Mouse (Mus musculus): ENCODE results near the gene Nde1. TPM values are rescaled to one million over a fixed set of nuclear protein-coding genes. Genes with fewer than 3 reads are reported as not detected.

Nde1 gene
- polyA plus RNA-seq, 1 experiment from 2014 or later: 50.6 TPM

MicroRNA genes within 50 kb of the gene (microRNA counts, 519-probe panel; counts per million panel counts)
- 2,781 counts per million, percentile 72 among the panel's probes with 10 or more counts for microRNA mmu-miR-484

Small RNA genes within 50 kb of the gene (microRNA-seq; reads per million reads assigned to microRNA genes)
- gene Gm27671 (not detected), gene Mir484 (3,253 reads per million, percentile 87 among the genes with 10 or more reads in this experiment)

Other genes with a start within 250 kb of the Nde1 start
- gene 2900011O08Rik, start 176.7 kb upstream of the Nde1 start, polyA plus RNA-seq (2015; fragmentation: Nextera tagmentation; extraction: Ambion mirVana): 138 and 163 TPM in 2 replicates
- 0.41 and 0.56 TPM in 2 replicates for gene Ifitm7, start 176.4 kb upstream of the Nde1 start, polyA plus RNA-seq (2015; fragmentation: Nextera tagmentation; extraction: Ambion mirVana)
- 17.3 and 21.9 TPM in 2 replicates for gene Marf1, start 76 bp downstream of the Nde1 start, polyA plus RNA-seq (2015; fragmentation: Nextera tagmentation; extraction: Ambion mirVana)
- gene Myh11, start 128.1 kb downstream of the Nde1 start, polyA plus RNA-seq (2015; fragmentation: Nextera tagmentation; extraction: Ambion mirVana): 0.43 and 0.56 TPM in 2 replicates
- gene Fopnl, start 154.1 kb downstream of the Nde1 start, polyA plus RNA-seq (2015; fragmentation: Nextera tagmentation; extraction: Ambion mirVana): 206 and 213 TPM in 2 replicates
- 11.3 and 11.6 TPM in 2 replicates for gene Abcc1, start 198.3 kb downstream of the Nde1 start, polyA plus RNA-seq (2015; fragmentation: Nextera tagmentation; extraction: Ambion mirVana)

Data from forebrain, embryonic 16.5 days (tissue).